Mouse (Mus musculus) gastrocnemius, adult 8-10 months (tissue): ENCODE data around the gene Ppm1h. TPM values are rescaled to one million over a fixed set of nuclear protein-coding genes. Genes with fewer than 3 reads are reported as not detected.

ENCODE experiments used
- DNase-seq, 2 experiments: peaks; one replicate each; pipeline ENCODE4 v3.0.0; 2022; ENCODE audit warnings: low spot score in 2 of 2
- total RNA-seq, 4 experiments: library from RNA; stranded (reverse); gene quantifications; 2 replicates each; pipeline ENCODE4 v1.2.4; 2022

Gene Ppm1h
- total RNA-seq, 4 experiments from 2014 or later = 1.2 to 3.1 (median 1.2) TPM

GRCm38 (mm10) chr10:122698347-122698746, 19.8 kb downstream of the Ppm1h start:
- no peak for DNase-seq

- DNase-seq = no peak
Observed at GRCm38 (mm10) chr10:122704901-122705300, 26.3 kb downstream of the Ppm1h start.

- no peak for DNase-seq
Observed at GRCm38 (mm10) chr10:122705457-122705856, 26.9 kb downstream of the Ppm1h start.

- DNase-seq = no peak
Observed at GRCm38 (mm10) chr10:122711381-122711811, 32.8 kb downstream of the Ppm1h start.

- no peak for DNase-seq
Observed at GRCm38 (mm10) chr10:122712307-122712706, 33.7 kb downstream of the Ppm1h start.

- DNase-seq = no peak
Observed at GRCm38 (mm10) chr10:122715856-122716255, 37.3 kb downstream of the Ppm1h start.

- no peak for DNase-seq
Observed at GRCm38 (mm10) chr10:122716286-122716685, 37.7 kb downstream of the Ppm1h start.

- no peak for DNase-seq
Observed at GRCm38 (mm10) chr10:122716739-122717474, 38.3 kb downstream of the Ppm1h start.

GRCm38 (mm10) chr10:122717754-122718415, 39.3 kb downstream of the Ppm1h start:
- no peak for DNase-seq

GRCm38 (mm10) chr10:122718951-122719350, 40.4 kb downstream of the Ppm1h start:
- DNase-seq = no peak

GRCm38 (mm10) chr10:122722111-122722510, 43.5 kb downstream of the Ppm1h start:
- DNase-seq = no peak

GRCm38 (mm10) chr10:122724692-122725091, 46.1 kb downstream of the Ppm1h start:
- DNase-seq = no peak

- no peak for DNase-seq
Observed at GRCm38 (mm10) chr10:122727228-122727627, 48.7 kb downstream of the Ppm1h start.

GRCm38 (mm10) chr10:122728172-122728571, 49.6 kb downstream of the Ppm1h start:
- no peak for DNase-seq

GRCm38 (mm10) chr10:122732146-122732545, 53.6 kb downstream of the Ppm1h start:
- DNase-seq = no peak

- no peak for DNase-seq
Observed at GRCm38 (mm10) chr10:122734521-122734920, 56.0 kb downstream of the Ppm1h start.

GRCm38 (mm10) chr10:122735284-122735784, 56.8 kb downstream of the Ppm1h start:
- no peak for DNase-seq

GRCm38 (mm10) chr10:122736835-122737234, 58.3 kb downstream of the Ppm1h start:
- no peak for DNase-seq

GRCm38 (mm10) chr10:122738526-122738925, 60.0 kb downstream of the Ppm1h start:
- no peak for DNase-seq

- DNase-seq = no peak
Observed at GRCm38 (mm10) chr10:122739037-122739436, 60.5 kb downstream of the Ppm1h start.

GRCm38 (mm10) chr10:122740117-122740516, 61.6 kb downstream of the Ppm1h start:
- no peak for DNase-seq

GRCm38 (mm10) chr10:122741191-122741590, 62.6 kb downstream of the Ppm1h start:
- DNase-seq = no peak

- DNase-seq = no peak
Observed at GRCm38 (mm10) chr10:122742136-122742535, 63.6 kb downstream of the Ppm1h start.
